Mouse (Mus musculus) kidney, postnatal 0 days (tissue): ENCODE results near the gene Neu2. TPM values are rescaled to one million over a fixed set of nuclear protein-coding genes. Genes with fewer than 3 reads are reported as not detected.

ENCODE experiments used
- ATAC-seq: fragments of 200-750 bp; cut with Nextera tagmentation; replicated peaks from 2 replicates; pipeline ENCODE4 v1.8.0; 2017; ENCODE audit warnings: low read depth, moderate number of reproducible peaks, moderate TSS enrichment, moderate library complexity; ENCODE audit not compliant: low FRiP score
- DNase-seq: peaks from one replicate; pipeline ENCODE4 v3.0.0-alpha.2; 2016; ENCODE audit warnings: low spot score
- H3K27ac ChIP-seq: fragments of 300-500 bp; sonication (generic); 2 replicates; pipeline ENCODE4 v1.5.1; 2014; ENCODE audit warnings: mild to moderate bottlenecking
- H3K27me3 ChIP-seq: fragments of 300-500 bp; sonication (generic); 2 replicates; pipeline ENCODE4 v1.6.1; 2014; ENCODE audit warnings: low read length, mixed read lengths; ENCODE audit not compliant: insufficient read depth
- H3K36me3 ChIP-seq: fragments of 300-500 bp; sonication (generic); 2 replicates; pipeline ENCODE4 v1.6.1; 2014; ENCODE audit warnings: low read length, mixed read lengths; ENCODE audit not compliant: insufficient read depth
- H3K4me1 ChIP-seq: fragments of 300-500 bp; sonication (generic); replicated peaks from 2 replicates; pipeline ENCODE4 v1.6.1; 2014; ENCODE audit warnings: antibody characterized with exemption, low read length, mixed read lengths; ENCODE audit not compliant: insufficient read depth
- H3K4me2 ChIP-seq: fragments of 300-500 bp; sonication (generic); 2 replicates; pipeline ENCODE4 v1.6.1; 2014; ENCODE audit warnings: mild to moderate bottlenecking, low read length, moderate library complexity, mixed read lengths
- H3K4me3 ChIP-seq: fragments of 300-500 bp; sonication (generic); replicated peaks from 2 replicates; pipeline ENCODE4 v1.5.1; 2014; ENCODE audit warnings: low read depth, low read length
- H3K9ac ChIP-seq: fragments of 300-500 bp; sonication (generic); 2 replicates; pipeline ENCODE4 v1.6.1; 2014; ENCODE audit warnings: low read depth, low read length
- H3K9me3 ChIP-seq: fragments of 300-500 bp; sonication (generic); replicated peaks from 2 replicates; pipeline ENCODE4 v1.6.1; 2016; ENCODE audit warnings: low read length, inconsistent platforms, mixed read lengths
- CTCF ChIP-seq: IDR thresholded peaks from 2 replicates; pipeline ENCODE4 v1.5.1; 2016; ENCODE audit warnings: antibody characterized with exemption, low read depth, mild to moderate bottlenecking, moderate library complexity
- WGBS: fragments of 180-500 bp; shearing (Covaris S2); extraction: QIAGEN DNeasy Blood & Tissue Kit; methylation state at CpG from one replicate; pipeline ENCODE4 v1.1.7; 2014; 5-methylcytosine and 5-hydroxymethylcytosine counted together
- polyA plus RNA-seq: library from polyadenylated mRNA; unstranded; fragments of >200 nt; fragmentation: Nextera tagmentation; extraction: Ambion mirVana; gene quantifications from 2 replicates; pipeline ENCODE4 v1.2.1, GENCODE M21; 2015

Neu2 gene
- polyA plus RNA-seq, 1 experiment from 2014 or later, result 3.0 TPM

- Histone ChIP-seq H3K27me3 (peaks cover 17% of the 10 kb centered on the region), H3K9ac (no peak overlapping the region), H3K4me1 (peaks cover 5% of the 10 kb centered on the region; the same call in 1 of the 2 replicates), H3K4me3 (peak overlapping the region; percentile 68), H3K9me3 (no peaks in the 10 kb centered on the region), H3K27ac (no peak overlapping the region), H3K4me2 (peak overlapping the region; percentile 99), H3K36me3 (no peaks in the 10 kb centered on the region)
- WGBS, result 17% methylated on average over 26 of the region's 26 CpGs
- ATAC-seq (0 out of 2 replicates have a peak, but pooled peaks have one; percentile 15), DNase-seq (peak; percentile 22)
- TF ChIP-seq CTCF, result no peak
Observed at GRCm38 (mm10) chr1:87508591-87509560, 813 bp upstream of the Neu2 start.

- H3K4me2 ChIP-seq, result peak overlapping the region; percentile 99
- H3K9ac ChIP-seq, result peak overlapping the region; percentile 38; the same call in 1 of the 2 replicates
- no peaks in the 10 kb centered on the region for H3K9me3 ChIP-seq
- TF ChIP-seq CTCF, result no peak
- H3K4me1 ChIP-seq, result peaks cover 5% of the 10 kb centered on the region; the same call in 1 of the 2 replicates
- peak; percentile 45 for DNase-seq
- ATAC-seq, result peak; percentile 69
- H3K27ac ChIP-seq, result no peak overlapping the region
- H3K4me3 ChIP-seq, result peak overlapping the region; percentile 68
- WGBS, result under 1% methylated on average over 47 of the region's 61 CpGs
- H3K36me3 ChIP-seq, result no peaks in the 10 kb centered on the region
- peaks cover 17% of the 10 kb centered on the region for H3K27me3 ChIP-seq
Observed at GRCm38 (mm10) chr1:87510166-87510691, 540 bp downstream of the Neu2 start.

- H3K4me3 ChIP-seq, result no peak overlapping the region
- H3K36me3 ChIP-seq, result no peaks in the 10 kb centered on the region
- peak overlapping the region; percentile 99; the same call in 1 of the 2 replicates for H3K4me2 ChIP-seq
- H3K4me1 ChIP-seq, result peaks cover 5% of the 10 kb centered on the region; the same call in 1 of the 2 replicates
- TF ChIP-seq CTCF, result no peak
- no peak overlapping the region for H3K9ac ChIP-seq
- DNase-seq, result no peak
- no peak overlapping the region for H3K27ac ChIP-seq
- WGBS, result 17% methylated on average over 5 of the region's 5 CpGs
- H3K27me3 ChIP-seq, result peaks cover 17% of the 10 kb centered on the region
- no peak for ATAC-seq
- H3K9me3 ChIP-seq, result no peaks in the 10 kb centered on the region
Observed at GRCm38 (mm10) chr1:87510845-87511244, 1.2 kb downstream of the Neu2 start.

- Histone ChIP-seq H3K9ac (no peak overlapping the region), H3K27me3 (no peaks in the 10 kb centered on the region), H3K27ac (no peak overlapping the region), H3K4me3 (no peak overlapping the region), H3K9me3 (no peaks in the 10 kb centered on the region), H3K4me1 (no peaks in the 10 kb centered on the region), H3K4me2 (no peak overlapping the region), H3K36me3 (no peaks in the 10 kb centered on the region)
- TF ChIP-seq CTCF, result no peak
- ATAC-seq (no peak), DNase-seq (no peak)
Observed at GRCm38 (mm10) chr1:87520467-87520866, 10.8 kb downstream of the Neu2 start.

- Histone ChIP-seq H3K4me1 (no peaks in the 10 kb centered on the region), H3K27me3 (no peaks in the 10 kb centered on the region), H3K9me3 (no peaks in the 10 kb centered on the region), H3K4me2 (no peak overlapping the region), H3K9ac (no peak overlapping the region), H3K4me3 (no peak overlapping the region), H3K27ac (no peak overlapping the region), H3K36me3 (no peaks in the 10 kb centered on the region)
- ATAC-seq, result no peak
- TF ChIP-seq CTCF, result no peak
- 59% methylated on average over 1 of the region's 1 CpGs for WGBS
- DNase-seq, result no peak
Observed at GRCm38 (mm10) chr1:87521523-87521922, 11.8 kb downstream of the Neu2 start.

GRCm38 (mm10) chr1:87525041-87525440 is 15.4 kb downstream of the Neu2 start:
- Histone ChIP-seq H3K4me3 (no peak overlapping the region), H3K9me3 (no peaks in the 10 kb centered on the region), H3K36me3 (no peaks in the 10 kb centered on the region), H3K4me1 (no peaks in the 10 kb centered on the region), H3K9ac (no peak overlapping the region), H3K27me3 (no peaks in the 10 kb centered on the region), H3K27ac (no peak overlapping the region), H3K4me2 (no peak overlapping the region)
- no peak for TF ChIP-seq CTCF
- DNase-seq, result no peak
- 90% methylated on average over 7 of the region's 7 CpGs for WGBS
- no peak for ATAC-seq
